Mouse (Mus musculus) NIH3T3 (cell line): ENCODE results near the gene Nptx2.

Experiments
- DNase-seq: peaks from one replicate; pipeline ENCODE4 v3.0.0-alpha.2; 2012; ENCODE audit warnings: low read depth

Gene Nptx2

DNA sequence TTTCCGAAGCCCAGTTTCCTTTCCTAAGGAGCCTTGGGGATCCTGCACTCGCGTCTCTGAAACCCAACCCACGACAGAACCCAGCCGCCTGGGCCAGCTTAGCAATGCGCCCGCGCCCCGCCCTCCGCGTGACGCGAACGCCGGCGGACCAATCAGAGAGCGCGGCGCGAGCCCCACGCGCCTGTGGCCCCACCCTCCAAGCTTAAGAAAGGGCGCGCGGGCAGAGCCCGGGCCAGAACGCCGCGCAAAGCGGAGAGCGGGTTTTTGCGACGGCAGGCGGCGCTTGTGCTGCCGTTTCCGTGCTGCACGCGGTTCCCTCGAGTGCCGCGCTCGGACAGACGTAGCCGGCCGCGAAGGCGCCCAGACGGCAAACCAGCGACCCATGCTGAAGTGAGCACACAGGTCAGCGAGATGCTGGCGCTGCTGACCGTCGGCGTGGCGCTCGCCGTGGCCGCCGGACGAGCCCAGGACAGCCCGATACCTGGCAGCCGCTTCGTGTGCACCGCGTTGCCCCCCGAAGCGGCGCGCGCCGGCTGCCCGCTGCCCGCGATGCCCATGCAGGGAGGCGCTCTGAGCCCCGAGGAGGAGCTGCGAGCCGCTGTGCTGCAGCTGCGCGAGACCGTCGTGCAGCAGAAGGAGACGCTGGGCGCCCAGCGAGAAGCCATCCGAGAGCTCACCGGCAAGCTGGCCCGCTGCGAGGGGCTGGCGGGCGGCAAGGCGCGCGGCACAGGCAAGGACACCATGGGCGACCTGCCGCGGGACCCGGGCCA lies at the start of gene Nptx2:
Nptx2 (plus strand) TSS at position 250 of the 770 bp plus-strand sequence.
- no peak for DNase-seq

GRCm38 (mm10) chr5:144496481-144496880 lies 49.2 kb upstream of the Nptx2 start:
- no peak for DNase-seq

DNA sequence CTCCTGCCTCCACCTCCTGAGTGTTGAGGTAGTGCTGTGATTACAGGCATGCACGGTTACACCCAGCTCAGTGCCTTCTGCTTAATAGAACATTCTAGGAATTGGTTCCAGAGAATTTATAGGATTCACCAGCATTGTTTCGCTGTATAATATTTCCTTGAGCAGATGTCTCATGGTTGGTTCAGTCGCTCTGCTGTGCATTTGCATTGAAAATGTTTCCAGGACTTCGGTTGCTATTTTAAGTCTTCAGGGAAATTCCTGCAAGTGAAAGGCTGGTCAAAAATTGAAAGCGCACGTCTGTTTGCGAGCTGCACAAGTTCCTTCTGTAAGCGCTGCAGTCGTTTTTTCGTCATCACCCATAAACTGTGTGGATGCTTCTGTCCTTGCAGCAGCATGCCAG lies 41.5 kb upstream of the Nptx2 start:
- no peak for DNase-seq

- DNase-seq = no peak
These were observed 40.0 kb upstream of the Nptx2 start for GRCm38 (mm10) chr5:144505731-144506130.

DNA sequence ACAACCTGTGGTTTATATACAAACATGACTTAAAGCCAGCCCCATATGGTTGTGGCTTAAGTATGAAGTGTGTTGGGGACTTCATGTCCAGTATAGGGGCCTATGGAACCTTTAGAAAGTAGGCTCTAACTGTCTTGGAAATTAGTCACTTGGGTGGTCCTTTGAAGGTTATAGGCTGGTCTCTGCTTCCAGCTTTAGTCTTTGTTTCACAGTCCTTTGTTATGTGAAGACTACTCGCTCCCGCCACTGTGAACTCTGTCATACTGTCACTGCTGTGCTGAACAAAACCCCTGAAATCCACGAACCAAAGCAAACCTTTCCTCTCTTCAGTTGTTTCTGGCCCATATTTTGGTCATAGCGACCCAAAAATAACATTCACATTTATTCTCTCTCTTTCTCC lies 39.5 kb upstream of the Nptx2 start:
- no peak for DNase-seq

GRCm38 (mm10) chr5:144506689-144507552 lies 38.8 kb upstream of the Nptx2 start:
- no peak for DNase-seq

GRCm38 (mm10) chr5:144509431-144509830 lies 36.3 kb upstream of the Nptx2 start:
- DNase-seq = no peak

DNA sequence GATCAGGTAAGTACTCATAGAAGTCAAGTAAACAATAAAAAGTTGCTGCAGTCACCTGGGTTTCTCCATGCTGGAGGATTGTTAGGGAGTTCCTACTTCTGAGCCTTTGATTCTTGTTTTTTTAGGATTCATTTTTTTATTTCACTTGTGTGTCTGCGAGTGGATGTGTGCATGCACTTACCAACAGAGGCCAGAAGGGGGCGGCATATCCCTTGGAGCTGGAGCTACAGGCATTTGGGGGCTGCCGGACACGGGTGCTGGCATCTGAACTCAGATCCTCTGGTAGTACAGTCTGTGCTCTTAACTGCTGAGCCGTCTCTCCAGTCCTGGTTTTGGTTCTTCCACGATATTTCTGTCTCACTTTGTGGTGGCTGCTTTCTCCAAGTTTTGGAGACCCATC lies 31.0 kb upstream of the Nptx2 start:
- DNase-seq = peak; percentile 16

GRCm38 (mm10) chr5:144515241-144515640 lies 30.5 kb upstream of the Nptx2 start:
- DNase-seq = no peak

DNA sequence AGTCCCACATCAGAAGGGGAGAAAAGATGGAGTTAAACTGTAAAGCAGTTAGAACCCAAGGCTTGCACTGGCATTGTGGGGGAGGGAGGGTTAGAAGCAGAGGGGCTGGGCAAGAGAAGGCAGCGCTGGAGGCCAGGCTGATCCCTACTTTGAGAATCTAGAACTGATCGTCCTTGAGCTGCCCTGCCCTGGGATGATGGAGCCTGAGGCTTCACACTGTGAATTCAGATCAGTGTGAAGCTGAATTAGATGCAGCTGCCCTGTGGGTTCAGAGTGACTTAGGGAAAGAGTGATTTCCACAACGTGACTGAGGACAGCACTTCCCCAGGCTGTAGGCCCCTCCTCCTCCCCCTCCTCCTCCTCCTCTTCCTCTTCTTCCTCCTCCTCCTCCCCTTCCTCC lies 25.6 kb upstream of the Nptx2 start:
- DNase-seq = no peak

DNA sequence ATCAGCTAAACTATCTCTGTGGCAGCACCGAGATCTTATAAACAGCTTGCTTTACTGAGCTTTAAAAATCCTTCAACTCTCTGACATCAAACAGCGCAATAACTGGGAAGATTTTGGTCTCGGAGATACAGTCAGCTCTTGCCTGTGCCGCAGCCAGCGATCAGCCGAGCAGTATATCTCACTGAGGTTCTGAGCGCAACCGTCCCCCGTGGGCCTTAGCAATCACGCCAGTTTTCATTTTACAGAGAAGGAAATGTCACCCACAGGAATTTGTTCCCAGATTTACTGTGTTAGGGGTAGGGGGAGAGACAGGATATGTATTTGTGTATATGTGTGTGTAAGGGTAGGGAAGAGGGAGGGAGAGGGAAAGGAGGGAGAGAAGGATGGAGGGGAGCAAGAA lies 20.9 kb upstream of the Nptx2 start:
- no peak for DNase-seq

- DNase-seq = no peak
These were observed 16.6 kb upstream of the Nptx2 start for GRCm38 (mm10) chr5:144529123-144529522.

- peak; percentile 29 for DNase-seq
These were observed 2.9 kb upstream of the Nptx2 start for GRCm38 (mm10) chr5:144542711-144543308.

DNA sequence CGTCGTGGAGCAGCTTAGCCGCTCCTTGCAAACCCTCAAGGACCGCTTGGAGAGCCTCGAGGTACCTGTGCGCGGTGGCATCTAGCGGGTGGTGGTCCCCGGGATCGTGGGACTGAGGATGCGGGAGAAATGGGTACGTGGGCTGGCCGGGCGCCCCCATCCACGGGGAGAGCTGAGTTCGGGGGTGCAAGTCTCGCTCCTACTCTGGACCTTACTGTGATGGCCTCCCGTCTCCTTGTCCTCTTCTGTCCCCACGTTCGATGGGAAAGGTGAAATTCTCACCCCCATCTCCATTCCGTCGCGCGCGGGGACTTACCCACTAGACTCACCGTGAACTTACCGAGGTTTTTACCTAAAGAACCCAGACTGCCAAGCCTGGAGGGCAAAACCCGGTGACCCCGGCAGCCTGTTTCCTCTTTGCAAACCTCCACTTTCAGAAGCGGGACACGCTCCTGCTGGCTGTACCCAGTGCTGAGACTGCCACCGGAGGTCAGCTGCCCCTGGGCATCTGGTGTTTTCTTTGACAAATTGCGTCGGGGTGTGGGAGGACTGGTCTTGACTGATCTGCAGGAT lies 807 bp downstream of the Nptx2 start:
- DNase-seq = no peak

DNA sequence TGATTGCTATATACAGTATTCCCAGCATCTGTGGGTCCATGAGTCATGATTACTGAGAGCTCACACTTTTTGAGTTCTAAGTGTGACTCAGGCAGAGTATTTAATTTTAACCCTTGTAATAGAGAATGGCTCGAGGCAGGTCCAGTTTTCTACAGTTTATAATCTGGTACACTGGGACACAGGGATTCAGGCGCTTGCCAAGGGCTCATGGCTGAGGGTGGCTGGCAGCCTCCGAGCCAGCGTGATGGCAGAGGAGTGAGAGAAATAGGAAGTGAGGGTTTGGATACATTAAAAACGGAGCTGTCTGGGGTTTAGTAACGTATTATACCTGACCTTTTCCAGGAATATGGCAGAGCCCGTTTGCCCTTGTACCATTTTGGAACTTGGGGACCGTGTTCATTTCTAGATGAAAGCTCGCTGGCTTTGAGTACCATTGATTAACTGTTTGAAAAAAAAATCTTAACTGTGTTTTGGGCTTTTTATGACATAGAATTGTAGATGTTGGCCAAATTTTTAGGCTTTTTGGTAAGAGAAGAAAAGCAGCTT lies 1.7 kb downstream of the Nptx2 start:
- DNase-seq = no peak

DNA sequence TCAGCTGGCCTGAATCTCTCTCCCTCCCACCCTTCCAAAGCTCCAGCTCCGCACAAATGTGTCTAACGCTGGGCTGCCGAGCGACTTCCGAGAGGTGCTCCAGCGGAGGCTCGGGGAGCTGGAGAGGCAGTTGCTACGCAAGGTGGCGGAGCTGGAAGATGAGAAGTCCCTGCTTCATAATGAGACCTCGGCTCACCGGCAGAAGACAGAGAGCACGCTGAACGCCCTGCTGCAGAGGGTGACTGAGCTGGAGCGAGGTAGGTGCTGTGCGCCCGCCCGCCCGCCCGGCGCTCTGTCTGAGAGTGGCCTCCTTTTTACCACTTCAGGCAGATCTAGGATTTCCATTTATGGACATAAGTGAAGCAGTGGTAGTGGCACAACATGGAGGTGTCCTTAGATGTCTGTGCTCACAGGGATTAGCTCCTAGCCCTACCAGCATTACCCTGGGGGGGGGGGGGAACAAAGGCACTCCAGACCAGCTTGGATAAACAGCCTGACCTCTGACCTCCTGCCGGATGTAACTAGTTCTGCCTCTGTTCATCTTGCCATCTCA lies 2.5 kb downstream of the Nptx2 start:
- no peak for DNase-seq

GRCm38 (mm10) chr5:144550003-144550402 lies 4.3 kb downstream of the Nptx2 start:
- no peak for DNase-seq

DNA sequence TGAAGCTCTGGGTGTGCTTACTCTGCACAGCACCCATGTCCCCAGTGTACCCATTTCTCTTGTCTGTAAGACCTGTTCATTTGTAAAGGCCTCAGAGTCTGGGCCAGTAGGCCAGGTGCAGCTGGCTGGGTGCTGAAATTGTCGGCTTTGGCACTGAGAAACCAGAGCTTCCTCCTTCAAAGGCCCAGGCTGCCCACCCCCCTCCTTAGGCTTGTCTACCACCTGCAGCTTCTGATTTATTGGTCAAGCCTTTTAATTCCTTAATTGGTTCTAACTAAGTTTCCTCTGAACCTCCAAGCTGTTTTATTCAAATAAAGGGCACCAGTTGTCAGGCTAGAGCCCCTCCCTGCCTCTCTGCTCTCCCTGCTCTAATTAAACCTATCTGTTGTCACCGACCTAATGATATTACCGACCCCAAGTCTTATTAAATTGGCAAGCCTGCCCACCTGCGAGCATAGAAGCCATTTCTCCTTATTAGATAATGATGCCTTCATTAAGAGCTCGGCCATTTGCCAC lies 5.0 kb downstream of the Nptx2 start:
- no peak for DNase-seq

DNA sequence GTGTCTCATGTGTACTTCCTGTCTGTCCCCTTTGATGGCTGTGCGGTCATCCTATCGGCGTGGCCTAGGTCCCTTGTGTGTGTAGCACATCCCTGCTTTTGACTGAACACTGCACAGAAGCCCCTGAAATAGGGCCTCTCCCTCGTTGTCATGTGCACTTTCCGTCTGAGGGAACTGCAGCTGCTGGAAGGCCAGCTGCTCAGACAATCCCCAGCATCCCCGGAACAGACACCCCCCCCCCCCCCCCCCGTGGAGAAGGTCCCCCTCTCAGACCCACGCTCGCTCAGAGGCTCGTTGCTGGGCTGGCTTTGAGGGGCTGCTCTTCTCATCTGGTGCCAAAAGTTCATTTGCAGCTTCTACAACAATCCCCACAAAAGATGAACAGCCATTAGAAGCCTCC lies 11.0 kb downstream of the Nptx2 start:
- DNase-seq = no peak

DNA sequence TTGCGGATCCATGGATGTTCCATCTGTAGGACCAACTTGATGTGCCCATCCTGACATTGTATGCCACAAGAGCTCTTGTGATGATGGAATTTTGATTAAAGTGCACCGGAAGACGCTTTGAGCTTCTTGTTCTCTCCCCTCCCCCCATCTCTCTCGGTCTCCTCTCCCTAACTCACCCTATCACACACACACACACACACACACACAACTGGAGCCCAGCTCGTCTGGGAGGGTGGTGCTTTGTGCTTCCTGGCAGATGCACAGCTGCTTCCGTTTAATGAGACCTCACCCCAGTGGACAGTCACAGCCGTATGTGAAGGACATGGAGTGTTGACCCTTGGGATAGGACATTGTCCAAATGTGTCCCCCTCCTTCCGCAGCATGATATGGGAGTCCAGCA lies 11.7 kb downstream of the Nptx2 start:
- no peak for DNase-seq

- DNase-seq = no peak
These were observed 12.8 kb downstream of the Nptx2 start for GRCm38 (mm10) chr5:144558481-144558880.

DNA sequence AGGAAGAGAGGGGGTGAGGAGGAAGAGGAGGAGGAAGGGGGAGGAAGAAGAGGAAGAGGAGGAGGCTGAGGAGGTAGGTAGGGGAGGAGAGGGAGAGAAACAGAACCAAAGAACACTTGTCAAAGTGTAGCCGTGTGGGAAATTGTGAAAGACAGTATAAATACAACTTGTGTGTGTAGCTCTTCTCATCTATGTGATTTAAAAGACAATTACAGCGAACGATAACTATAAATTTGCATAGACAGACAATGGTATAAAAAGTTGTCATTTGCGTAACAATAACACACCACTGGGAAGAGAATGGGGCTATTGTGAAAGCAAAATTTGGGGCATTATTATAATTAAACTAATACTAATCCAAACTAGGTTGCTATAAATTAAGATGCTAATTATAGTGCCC lies 20.0 kb downstream of the Nptx2 start:
- no peak for DNase-seq
